Mouse (Mus musculus): ENCODE results near the gene Tbc1d17. TPM values are rescaled to one million over a fixed set of nuclear protein-coding genes. Genes with fewer than 3 reads are reported as not detected.

Tbc1d17 gene
- total and polyA plus RNA-seq, 3 experiments, result 31.9 to 40.5 (median 38.5) TPM

GRCm38 (mm10) chr7:44848561-44849415, at the start of gene Tbc1d17, which contains the start of gene Akt1s1 (continued):
- peak; percentile 22; the same call in 1 of the 2 replicates for TF ChIP-seq UBTF (IDR thresholded peaks at IDR 0.05; ENCODE audit: low read depth, low read length)

GRCm38 (mm10) chr7:44898607-44899006, 49.7 kb upstream of the Tbc1d17 start:
- DNase-seq (ENCODE audit: extremely low read depth), result peak; percentile 29
- no peak overlapping the region for H3K4me3 ChIP-seq (replicated peaks in 1 of 3; ENCODE audit: low read depth in 2 of 3, low read length in 2 of 3, poor library complexity in 1 of 3)
- no peaks in the 10 kb centered on the region for H3K79me2 ChIP-seq (replicated peaks; ENCODE audit: control insufficient read depth, extremely low read depth, insufficient read depth, poor library complexity, severe bottlenecking)
- in situ Hi-C loops (cut with MboI; ENCODE audit: low pct_ligation_motif_present, low pct_unique_long_range_greater_than_20kb, low sequenced_read_pairs) (no loop called here), dilution Hi-C loops (cut with MboI; ENCODE audit: extremely low pct_ligation_motif_present, extremely low pct_unique_long_range_greater_than_20kb, low sequenced_read_pairs) (no loop called here)
- TF ChIP-seq TBP (conservative IDR thresholded peaks at IDR 0.05; ENCODE audit: low read depth, low read length) (no peak), ZNF384 (IDR thresholded peaks at IDR 0.05; ENCODE audit: low read depth, low read length) (no peak), GABPA (IDR thresholded peaks at IDR 0.05; ENCODE audit: insufficient replicate concordance, low read depth, low read length) (no peak), CTCF (conservative IDR thresholded peaks at IDR 0.05 in 1 of 2, IDR thresholded peaks at IDR 0.05 in 1 of 2; ENCODE audit: low read depth in 2 of 2, low read length in 2 of 2) (peak in 1 of 2 experiments; percentile 26; a peak in 1 of 4 replicates)
- H3K9ac ChIP-seq (ENCODE audit: insufficient read depth, low read depth), result no peak overlapping the region
- no peak overlapping the region for H3K4me2 ChIP-seq (ENCODE audit: insufficient read depth, low read depth, poor library complexity, severe bottlenecking)
- peaks cover 46 to 57% of the 10 kb centered on the region in 2 experiments for H3K36me3 ChIP-seq (replicated peaks in 1 of 2; ENCODE audit: control insufficient read depth in 1 of 2, insufficient read depth in 1 of 2, low read length in 1 of 2)
- H3K9me3 ChIP-seq (replicated peaks; ENCODE audit: low read length), result no peaks in the 10 kb centered on the region
- no peaks in the 10 kb centered on the region for H3K27me3 ChIP-seq (replicated peaks)
- peaks cover 9 to 38% of the 10 kb centered on the region in 2 experiments for H3K4me1 ChIP-seq (ENCODE audit: control insufficient read depth in 1 of 2, insufficient read depth in 2 of 2)
- H3K27ac ChIP-seq (ENCODE audit: insufficient read depth, low read depth), result peak overlapping the region; percentile 27; the same call in 1 of the 2 replicates

DNA sequence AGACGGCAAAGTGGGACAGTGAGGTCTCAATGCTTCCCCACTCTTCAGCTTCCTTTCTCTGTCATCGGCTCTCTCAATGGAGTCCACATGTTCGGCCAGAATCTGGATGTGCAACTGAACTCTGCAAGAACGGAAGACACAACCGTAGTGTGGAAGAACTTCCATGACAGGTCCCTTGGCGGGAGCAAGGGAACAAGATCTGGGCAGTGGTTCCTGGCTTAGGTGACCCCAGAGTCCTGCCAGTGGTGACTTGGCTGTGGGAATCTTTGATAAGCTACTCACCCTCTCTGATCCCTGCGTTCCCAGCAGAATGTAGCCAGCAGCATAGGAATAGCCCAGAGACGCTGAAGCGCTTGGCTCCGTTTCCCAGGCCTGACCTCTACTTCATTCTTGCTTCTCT, 47.6 kb upstream of the Tbc1d17 start:
- in situ Hi-C loops (cut with MboI; ENCODE audit: low pct_ligation_motif_present, low pct_unique_long_range_greater_than_20kb, low sequenced_read_pairs) (no loop called here), dilution Hi-C loops (cut with MboI; ENCODE audit: extremely low pct_ligation_motif_present, extremely low pct_unique_long_range_greater_than_20kb, low sequenced_read_pairs) (no loop called here)
- H3K4me1 ChIP-seq (ENCODE audit: control insufficient read depth in 1 of 2, insufficient read depth in 2 of 2), result peaks cover 9 to 39% of the 10 kb centered on the region in 2 experiments
- H3K79me2 ChIP-seq (replicated peaks; ENCODE audit: control insufficient read depth, extremely low read depth, insufficient read depth, poor library complexity, severe bottlenecking), result peaks cover 6% of the 10 kb centered on the region
- H3K27me3 ChIP-seq (replicated peaks), result no peaks in the 10 kb centered on the region
- no peaks in the 10 kb centered on the region for H3K9me3 ChIP-seq (replicated peaks; ENCODE audit: low read length)
- H3K9ac ChIP-seq (ENCODE audit: insufficient read depth, low read depth), result peak overlapping the region; percentile 65
- DNase-seq (ENCODE audit: extremely low read depth), result peak; percentile 40
- H3K4me2 ChIP-seq (ENCODE audit: insufficient read depth, low read depth, poor library complexity, severe bottlenecking), result peak overlapping the region; percentile 53
- peaks cover 25 to 36% of the 10 kb centered on the region in 2 experiments for H3K36me3 ChIP-seq (replicated peaks in 1 of 2; ENCODE audit: control insufficient read depth in 1 of 2, insufficient read depth in 1 of 2, low read length in 1 of 2)
- H3K4me3 ChIP-seq (replicated peaks in 1 of 3; ENCODE audit: low read depth in 2 of 3, low read length in 2 of 3, poor library complexity in 1 of 3), result peak overlapping the region; percentile 55 to 72 (median 61)
- TF ChIP-seq TBP (conservative IDR thresholded peaks at IDR 0.05; ENCODE audit: low read depth, low read length), result no peak
- no peak for TF ChIP-seq KAT2A (IDR thresholded peaks at IDR 0.05; ENCODE audit: insufficient replicate concordance, low read length)
- TF ChIP-seq MEF2A (IDR thresholded peaks at IDR 0.05; ENCODE audit: borderline replicate concordance, low read depth, low read length), result no peak
- no peak for TF ChIP-seq ZMIZ1 (IDR thresholded peaks at IDR 0.05; ENCODE audit: low read depth, low read length)
- TF ChIP-seq ZNF384 (IDR thresholded peaks at IDR 0.05; ENCODE audit: low read depth, low read length), result no peak
- TF ChIP-seq MXI1 (IDR thresholded peaks at IDR 0.05; ENCODE audit: low read depth, low read length), result no peak
- TF ChIP-seq ZC3H11A (IDR thresholded peaks at IDR 0.05; ENCODE audit: low read depth, low read length), result no peak
- no peak overlapping the region for H3K27ac ChIP-seq (ENCODE audit: insufficient read depth, low read depth)
